Mouse (Mus musculus): ENCODE results near the gene Gm20604.

The Gm20604 gene

GRCm38 (mm10) chr12:102743036-102743588 lies 15.4 kb downstream of the Gm20604 start:
- DNase-seq (ENCODE audit: low spot score), result peak; percentile 17

GRCm38 (mm10) chr12:102742056-102742455 lies 16.4 kb downstream of the Gm20604 start:
- DNase-seq (ENCODE audit: low spot score), result no peak

- no peak for DNase-seq (ENCODE audit: low spot score)
Observed at GRCm38 (mm10) chr12:102740285-102740684, 18.2 kb downstream of the Gm20604 start.

GRCm38 (mm10) chr12:102739096-102739495 lies 19.4 kb downstream of the Gm20604 start:
- DNase-seq (ENCODE audit: low spot score), result no peak

GRCm38 (mm10) chr12:102733381-102733780 lies 25.1 kb downstream of the Gm20604 start:
- peak; percentile 82 for DNase-seq (ENCODE audit: low spot score)

- DNase-seq (ENCODE audit: low spot score), result peak; percentile 43
Observed at GRCm38 (mm10) chr12:102730798-102731619, 27.5 kb downstream of the Gm20604 start.

- peak; percentile 94 for DNase-seq (ENCODE audit: low spot score)
Observed at GRCm38 (mm10) chr12:102729855-102730797, 28.3 kb downstream of the Gm20604 start.

GRCm38 (mm10) chr12:102725761-102726175 lies 32.7 kb downstream of the Gm20604 start:
- DNase-seq (ENCODE audit: low spot score), result no peak

GRCm38 (mm10) chr12:102725146-102725545 lies 33.3 kb downstream of the Gm20604 start:
- DNase-seq (ENCODE audit: low spot score), result no peak

GRCm38 (mm10) chr12:102723861-102724260 lies 34.6 kb downstream of the Gm20604 start:
- DNase-seq (ENCODE audit: low spot score), result no peak

- DNase-seq (ENCODE audit: low spot score), result no peak
Observed at GRCm38 (mm10) chr12:102722966-102723365, 35.5 kb downstream of the Gm20604 start.

- no peak for DNase-seq (ENCODE audit: low spot score)
Observed at GRCm38 (mm10) chr12:102722451-102722850, 36.0 kb downstream of the Gm20604 start.

- peak; percentile 85 for DNase-seq (ENCODE audit: low spot score)
Observed at GRCm38 (mm10) chr12:102719552-102720315, 38.7 kb downstream of the Gm20604 start.

GRCm38 (mm10) chr12:102714654-102715395 lies 43.6 kb downstream of the Gm20604 start:
- DNase-seq (ENCODE audit: low spot score), result no peak

- DNase-seq (ENCODE audit: low spot score), result no peak
Observed at GRCm38 (mm10) chr12:102714116-102714515, 44.4 kb downstream of the Gm20604 start.

- DNase-seq (ENCODE audit: low spot score), result no peak
Observed at GRCm38 (mm10) chr12:102713153-102713865, 45.2 kb downstream of the Gm20604 start.

GRCm38 (mm10) chr12:102710851-102711375 lies 47.6 kb downstream of the Gm20604 start:
- DNase-seq (ENCODE audit: low spot score), result no peak

GRCm38 (mm10) chr12:102709896-102710295 lies 48.6 kb downstream of the Gm20604 start:
- no peak for DNase-seq (ENCODE audit: low spot score)

- no peak for DNase-seq (ENCODE audit: low spot score)
Observed at GRCm38 (mm10) chr12:102708220-102708619, 50.3 kb downstream of the Gm20604 start.

Data from embryo, embryonic 10 days (tissue).